Mouse (Mus musculus) CH12.LX (cell line): ENCODE data around the gene Egfl8. TPM values are rescaled to one million over a fixed set of nuclear protein-coding genes. Genes with fewer than 3 reads are reported as not detected.

Experiments used
- DNase-seq: peaks from one replicate; pipeline ENCODE4 v3.0.0-alpha.2; 2013; ENCODE audit errors: extremely low read depth
- H3K27ac ChIP-seq: 2 replicates; pipeline ENCODE4 v1.5.1; 2012; ENCODE audit warnings: low read depth, mild to moderate bottlenecking, control low read depth, moderate library complexity; ENCODE audit not compliant: insufficient read depth
- H3K27me3 ChIP-seq: replicated peaks from 2 replicates; pipeline ENCODE3; 2012; ENCODE audit warnings: inconsistent platforms
- H3K36me3 ChIP-seq, 2 experiments: replicated peaks in 1 of 2; 2 replicates each; pipeline versions ENCODE3 to v1.6.1; 2012; ENCODE audit warnings: inconsistent platforms in 1 of 2, low read length in 1 of 2, mild to moderate bottlenecking in 1 of 2, mixed read lengths in 1 of 2, moderate library complexity in 1 of 2; ENCODE audit not compliant: control insufficient read depth in 1 of 2, insufficient read depth in 1 of 2
- H3K4me1 ChIP-seq, 2 experiments: 2 replicates each; pipeline ENCODE4 v1.6.1; 2012; ENCODE audit warnings: inconsistent platforms in 1 of 2, moderate library complexity in 1 of 2; ENCODE audit not compliant: insufficient read depth in 2 of 2, control insufficient read depth in 1 of 2
- H3K4me2 ChIP-seq: 2 replicates; pipeline ENCODE4 v1.6.1; 2012; ENCODE audit warnings: low read depth, mild to moderate bottlenecking, control low read depth; ENCODE audit not compliant: poor library complexity, insufficient read depth, severe bottlenecking
- H3K4me3 ChIP-seq, 3 experiments: fragments of 150-350 bp in 1 of 3; sonication (generic) in 1 of 3; replicated peaks in 1 of 3; 2 replicates each; pipeline versions ENCODE3 to v1.5.1; 2011 to 2012; ENCODE audit warnings: low read depth in 2 of 3, low read length in 2 of 3, mild to moderate bottlenecking in 2 of 3, moderate library complexity in 2 of 3, control low read depth in 1 of 3, improper control_type of control experiment in 1 of 3, inconsistent platforms in 1 of 3, mixed read lengths in 1 of 3; ENCODE audit not compliant: poor library complexity in 1 of 3
- H3K79me2 ChIP-seq: replicated peaks from 2 replicates; pipeline ENCODE4 v1.6.1; 2012; ENCODE audit warnings: mild to moderate bottlenecking, moderate library complexity; ENCODE audit not compliant: control insufficient read depth, poor library complexity, insufficient read depth, severe bottlenecking; ENCODE audit errors: extremely low read depth
- H3K9ac ChIP-seq: 2 replicates; pipeline ENCODE4 v1.6.1; 2012; ENCODE audit warnings: low read depth, mild to moderate bottlenecking, control low read depth, moderate library complexity; ENCODE audit not compliant: insufficient read depth
- H3K9me3 ChIP-seq: replicated peaks from 2 replicates; pipeline ENCODE3; 2012; ENCODE audit warnings: low read length, inconsistent platforms, mixed read lengths
- CHD1 ChIP-seq: IDR thresholded peaks from 2 replicates; pipeline ENCODE4 v1.6.1; 2012; ENCODE audit warnings: low read depth, low read length, improper control_type of control experiment, inconsistent platforms
- CHD2 ChIP-seq: IDR thresholded peaks from 2 replicates; pipeline ENCODE4 v1.6.1; 2011; ENCODE audit warnings: low read length, improper control_type of control experiment
- EP300 ChIP-seq: IDR thresholded peaks from 2 replicates; pipeline ENCODE4 v1.6.1; 2011; ENCODE audit warnings: low read length, improper control_type of control experiment
- GABPA ChIP-seq: IDR thresholded peaks from 2 replicates; pipeline ENCODE4 v1.6.1; 2012; ENCODE audit warnings: low read depth, low read length, improper control_type of control experiment, inconsistent platforms; ENCODE audit not compliant: insufficient replicate concordance
- IRF4 ChIP-seq: IDR thresholded peaks from 2 replicates; pipeline ENCODE4 v1.6.1; 2014; ENCODE audit warnings: low read depth, mild to moderate bottlenecking, inconsistent platforms, low read length, improper control_type of control experiment
- MEF2A ChIP-seq: IDR thresholded peaks from 2 replicates; pipeline ENCODE4 v1.6.1; 2014; ENCODE audit warnings: low read depth, mild to moderate bottlenecking, inconsistent platforms, low read length, improper control_type of control experiment, borderline replicate concordance
- MXI1 ChIP-seq: IDR thresholded peaks from 2 replicates; pipeline ENCODE4 v1.6.1; 2011; ENCODE audit warnings: mild to moderate bottlenecking, low read depth, low read length, improper control_type of control experiment
- MYC ChIP-seq: IDR thresholded peaks from 2 replicates; pipeline ENCODE4 v1.6.1; 2011; ENCODE audit warnings: low read depth, mild to moderate bottlenecking, improper control_type of control experiment, low read length
- NELFE ChIP-seq: IDR thresholded peaks from 2 replicates; pipeline ENCODE4 v1.6.1; 2011; ENCODE audit warnings: low read depth, low read length, improper control_type of control experiment
- NRF1 ChIP-seq: IDR thresholded peaks from 2 replicates; pipeline ENCODE4 v1.6.1; 2014; ENCODE audit warnings: low read depth, mild to moderate bottlenecking, inconsistent platforms, low read length, improper control_type of control experiment, moderate library complexity
- PAX5 ChIP-seq: IDR thresholded peaks from 2 replicates; pipeline ENCODE4 v1.6.1; 2012; ENCODE audit warnings: low read length, inconsistent platforms, mixed read lengths
- POLR2A ChIP-seq: IDR thresholded peaks from 2 replicates; pipeline ENCODE4 v1.6.1; 2011; ENCODE audit warnings: low read depth, mild to moderate bottlenecking, improper control_type of control experiment, low read length
- POLR2AphosphoS2 ChIP-seq: IDR thresholded peaks from 2 replicates; pipeline ENCODE4 v1.6.1; 2011; ENCODE audit warnings: low read depth, low read length, improper control_type of control experiment
- TCF12 ChIP-seq: IDR thresholded peaks from 2 replicates; pipeline ENCODE4 v1.6.1; 2014; ENCODE audit warnings: low read depth, mild to moderate bottlenecking, inconsistent platforms, low read length, improper control_type of control experiment
- UBTF ChIP-seq: IDR thresholded peaks from 2 replicates; pipeline ENCODE4 v1.6.1; 2012; ENCODE audit warnings: low read depth, mild to moderate bottlenecking, inconsistent platforms, low read length, improper control_type of control experiment, moderate library complexity
- ZC3H11A ChIP-seq: IDR thresholded peaks from 2 replicates; pipeline ENCODE4 v1.6.1; 2012; ENCODE audit warnings: low read depth, mild to moderate bottlenecking, inconsistent platforms, low read length, improper control_type of control experiment
- ZNF384 ChIP-seq: IDR thresholded peaks from 2 replicates; pipeline ENCODE4 v1.6.1; 2012; ENCODE audit warnings: low read depth, low read length, improper control_type of control experiment, inconsistent platforms
- dilution Hi-C: fragments of 300-500 bp; cut with MboI; formaldehyde crosslinking; loops from 2 replicates; pipeline ENCODE4 v1.14.3; 2020; ENCODE audit warnings: low sequenced_read_pairs; ENCODE audit not compliant: extremely low pct_unique_long_range_greater_than_20kb, extremely low pct_ligation_motif_present
- in situ Hi-C: fragments of 300-500 bp; cut with MboI; formaldehyde crosslinking; loops from 3 replicates; pipeline ENCODE4 v1.14.3; 2019; ENCODE audit warnings: low sequenced_read_pairs, low pct_ligation_motif_present, low pct_unique_long_range_greater_than_20kb, mixed read lengths
- polyA plus RNA-seq: library from polyadenylated mRNA; unstranded; fragments of >175 nt; gene quantifications from 2 replicates; pipeline ENCODE4 v1.2.1, GENCODE M21; 2012; ENCODE audit warnings: low read depth; ENCODE audit not compliant: insufficient read length
- total RNA-seq, 2 experiments: library from RNA; depleted of rRNA; stranded (reverse); fragments of 300-350 nt in 1 of 2; fragments of >200 nt in 1 of 2; gene quantifications; 2 replicates each; pipeline ENCODE4 v1.2.3; 2012 to 2014

Gene Egfl8
- total and polyA plus RNA-seq, 3 experiments: not detected

DNA sequence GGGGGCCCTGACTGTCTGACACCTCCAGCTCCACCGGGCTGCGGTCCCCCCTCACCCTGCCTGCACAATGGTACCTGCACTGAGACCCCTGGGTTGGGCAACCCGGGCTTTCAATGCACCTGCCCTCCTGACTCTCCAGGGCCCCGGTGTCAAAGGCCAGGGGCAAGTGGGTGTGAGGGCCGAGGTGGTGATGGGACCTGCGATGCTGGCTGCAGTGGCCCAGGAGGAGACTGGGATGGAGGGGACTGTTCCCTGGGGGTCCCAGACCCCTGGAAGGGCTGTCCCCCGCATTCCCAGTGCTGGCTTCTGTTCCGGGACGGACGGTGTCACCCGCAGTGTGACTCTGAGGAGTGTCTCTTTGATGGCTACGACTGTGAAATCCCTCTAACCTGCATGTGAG lies 33.2 kb downstream of the Egfl8 start:
- no peak for DNase-seq
- Histone ChIP-seq H3K9me3 (no peaks in the 10 kb centered on the region), H3K4me1 (peaks cover 2 to 17% of the 10 kb centered on the region in 2 experiments; a peak in 3 of 4 replicates), H3K27ac (no peak overlapping the region), H3K27me3 (peaks cover 8% of the 10 kb centered on the region), H3K79me2 (no peaks in the 10 kb centered on the region), H3K4me2 (no peak overlapping the region), H3K36me3 (no peaks in the 10 kb centered on the region), H3K4me3 (no peak overlapping the region), H3K9ac (no peak overlapping the region)
- TF ChIP-seq NRF1: no peak
- TF ChIP-seq CHD1: no peak
- no peak for TF ChIP-seq GABPA
- no peak for TF ChIP-seq ZNF384
- no peak for TF ChIP-seq CHD2
- TF ChIP-seq NELFE: no peak
- TF ChIP-seq MXI1: no peak
- no peak for TF ChIP-seq PAX5
- no peak for TF ChIP-seq POLR2A
- no peak for TF ChIP-seq MYC
- no peak for TF ChIP-seq MEF2A
- no peak for TF ChIP-seq POLR2AphosphoS2
- TF ChIP-seq UBTF: no peak
- in situ Hi-C loops: no loop called here
- dilution Hi-C loops: no loop called here

DNA sequence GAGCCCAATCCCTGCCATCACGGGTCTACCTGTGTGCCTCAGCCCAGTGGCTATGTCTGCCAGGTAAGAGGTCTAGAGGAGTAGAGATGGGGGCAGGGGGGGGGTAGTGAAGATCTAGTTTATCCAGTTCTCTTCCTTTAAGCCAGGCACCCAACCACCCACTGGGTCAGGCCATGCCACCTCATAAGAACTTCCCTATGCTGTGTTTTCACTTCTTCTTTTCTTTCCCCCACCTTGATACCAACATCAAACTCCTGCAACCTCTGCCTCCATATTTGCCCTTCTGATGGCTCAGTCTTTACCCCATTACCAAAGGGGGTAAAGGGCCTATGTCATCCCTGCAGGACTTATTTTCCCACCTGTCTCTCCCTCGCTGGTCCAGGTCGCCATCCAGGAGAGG lies 37.7 kb downstream of the Egfl8 start:
- Histone ChIP-seq H3K4me3 (no peak overlapping the region), H3K4me1 (peaks cover 4 to 19% of the 10 kb centered on the region in 2 experiments), H3K9ac (no peak overlapping the region), H3K4me2 (no peak overlapping the region), H3K9me3 (no peaks in the 10 kb centered on the region), H3K27ac (no peak overlapping the region), H3K79me2 (no peaks in the 10 kb centered on the region), H3K36me3 (no peaks in the 10 kb centered on the region), H3K27me3 (peaks cover 6% of the 10 kb centered on the region)
- DNase-seq: peak; percentile 59
- in situ Hi-C loops (no loop called here), dilution Hi-C loops (no loop called here)
- TF ChIP-seq IRF4 (peak; percentile 76), EP300 (peak; percentile 70), TCF12 (no peak), ZC3H11A (no peak)
